Mouse (Mus musculus) myocyte (in vitro differentiated cells): ENCODE data around the gene Snx8.

Source experiments
- E2F4 ChIP-seq: IDR thresholded peaks from one replicate; pipeline ENCODE4 v1.6.1; 2011; ENCODE audit warnings: mild to moderate bottlenecking, control low read depth, moderate library complexity; ENCODE audit not compliant: insufficient read depth
- MAX ChIP-seq: IDR thresholded peaks from one replicate; pipeline ENCODE4 v1.6.1; 2011; ENCODE audit warnings: low read depth, mild to moderate bottlenecking, control low read depth
- POLR2A ChIP-seq: IDR thresholded peaks from one replicate; pipeline ENCODE4 v1.6.1; 2011; ENCODE audit warnings: low read depth, mild to moderate bottlenecking, control low read depth, moderate library complexity; ENCODE audit not compliant: insufficient read length
- POLR2AphosphoS2 ChIP-seq: IDR thresholded peaks from one replicate; pipeline ENCODE4 v1.6.1; 2011; ENCODE audit warnings: low read depth, control low read depth; ENCODE audit not compliant: insufficient read length
- TCF12 ChIP-seq: IDR thresholded peaks from one replicate; pipeline ENCODE4 v1.6.1; 2011; ENCODE audit warnings: mild to moderate bottlenecking, control low read depth; ENCODE audit not compliant: poor library complexity, insufficient read depth, severe bottlenecking
- TCF3 ChIP-seq: IDR thresholded peaks from one replicate; pipeline ENCODE4 v1.6.1; 2011; ENCODE audit warnings: low read depth, control low read depth; ENCODE audit not compliant: insufficient read length
- USF1 ChIP-seq: IDR thresholded peaks from one replicate; pipeline ENCODE4 v1.6.1; 2011; ENCODE audit warnings: low read depth, mild to moderate bottlenecking, control low read depth, moderate library complexity

DNA sequence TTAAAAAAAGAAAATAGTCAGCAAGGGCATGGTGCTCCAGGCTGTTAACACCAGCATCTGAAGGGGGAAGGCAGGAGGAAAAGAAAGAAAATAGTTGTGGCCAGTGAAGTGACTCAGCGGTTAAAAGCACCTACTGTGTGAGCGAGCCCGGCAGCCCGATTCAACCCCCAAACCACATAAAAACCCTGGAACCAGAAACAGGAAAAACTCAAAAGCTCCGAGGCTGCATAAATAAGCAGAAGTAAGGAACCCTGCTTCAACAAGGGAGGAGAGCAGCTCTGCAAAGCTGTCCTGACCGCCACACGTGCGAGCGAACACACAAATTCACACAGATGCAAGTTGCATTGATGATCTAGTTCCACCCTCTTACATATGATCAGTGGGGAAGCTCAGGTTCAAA lies 39.2 kb downstream of the Snx8 start:
- TF ChIP-seq POLR2A (no peak), MAX (no peak), TCF12 (no peak), USF1 (no peak), TCF3 (no peak), POLR2AphosphoS2 (no peak), E2F4 (no peak)
